Mouse (Mus musculus): ENCODE data around the gene Mcam. TPM values are rescaled to one million over a fixed set of nuclear protein-coding genes. Genes with fewer than 3 reads are reported as not detected.

The Mcam gene
- polyA plus RNA-seq, 1 experiment from 2014 or later: 13.2 TPM

DNA sequence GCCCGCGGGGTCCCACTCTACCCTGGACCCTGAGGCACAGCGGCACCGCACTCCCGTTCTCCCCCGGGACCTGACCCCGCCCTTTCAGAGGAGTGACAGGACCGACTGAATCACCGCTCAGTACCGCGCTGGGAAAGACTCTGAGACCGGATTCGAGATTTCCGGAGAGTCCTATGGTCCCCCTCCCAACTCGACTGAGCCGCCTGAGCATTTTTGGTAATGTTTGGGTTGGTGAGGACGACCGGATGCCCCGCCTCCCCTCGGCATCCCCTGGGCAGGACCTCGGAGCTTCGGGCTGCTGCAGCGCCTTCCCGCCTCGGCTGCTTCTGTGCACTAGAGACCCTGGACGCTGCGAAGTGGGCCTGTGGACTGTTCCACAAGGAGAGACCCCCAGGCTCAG is 4.2 kb upstream of the Mcam start:
- peak; percentile 62 for DNase-seq

DNA sequence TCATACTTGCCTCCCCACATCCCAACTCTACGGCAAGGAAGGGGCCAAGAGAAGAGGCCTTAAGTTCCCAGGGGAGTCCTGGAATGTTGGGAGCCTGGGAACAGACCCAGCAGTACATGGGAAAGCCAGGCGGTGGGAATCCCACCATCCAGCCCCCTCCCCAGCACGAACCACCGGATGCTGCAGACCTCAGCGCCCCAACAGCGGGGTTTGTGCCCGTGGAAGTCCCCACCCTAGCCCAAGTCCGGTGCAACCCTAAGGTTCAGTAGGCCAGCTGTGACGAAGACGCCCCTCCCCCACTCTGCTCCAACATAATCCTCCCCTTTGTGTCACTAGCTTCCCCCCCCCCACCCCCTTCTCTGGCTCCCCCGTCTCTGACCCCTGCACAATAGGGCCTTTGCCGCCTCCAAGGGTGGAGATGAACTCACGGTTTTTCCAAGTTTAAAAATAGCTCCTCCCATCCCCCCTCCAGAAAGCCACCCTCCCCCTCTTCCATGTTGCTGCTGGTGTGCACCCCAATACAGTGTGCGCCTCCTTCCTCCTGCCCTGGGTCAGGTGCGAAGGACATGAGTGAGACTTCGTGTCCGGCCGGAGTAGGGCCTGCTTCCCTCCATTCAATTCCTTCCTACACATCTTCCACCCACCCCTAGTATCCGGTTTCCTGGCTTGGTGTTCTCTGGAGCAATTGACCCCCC is 3.5 kb upstream of the Mcam start:
- Histone ChIP-seq H3K4me2 (ENCODE audit: low read length) (peak overlapping the region; percentile 59), H3K4me1 (ENCODE audit: control insufficient read depth, insufficient read depth, low read length) (peaks cover 36% of the 10 kb centered on the region), H3K4me3 (replicated peaks; ENCODE audit: low read depth, low read length) (peak overlapping the region; percentile 29; the same call in 1 of the 2 replicates), H3K27ac (replicated peaks; ENCODE audit: low read depth, low read length) (0 out of 2 replicates have a peak overlapping the region, but pooled peaks have one; percentile 26), H3K36me3 (ENCODE audit: control insufficient read depth, insufficient read depth, low read length) (no peaks in the 10 kb centered on the region), H3K9me3 (ENCODE audit: control insufficient read depth, low read length) (no peaks in the 10 kb centered on the region), H3K9ac (replicated peaks; ENCODE audit: low read length) (no peak overlapping the region; the same call in 1 of the 2 replicates), H3K27me3 (ENCODE audit: control insufficient read depth, insufficient read depth, low read length) (peaks cover 28% of the 10 kb centered on the region)
- ATAC-seq (ENCODE audit: low FRiP score, low TSS enrichment) (peak; percentile 25; the same call in 1 of the 2 replicates), DNase-seq (peak; percentile 34)
- 8% methylated on average over 19 of the region's 19 CpGs for WGBS

More for the DNA sequence above, 4.2 kb upstream of the Mcam start:
- WGBS: under 1% methylated on average over 27 of the region's 27 CpGs
- 0 out of 2 replicates have a peak overlapping the region, but pooled peaks have one; percentile 26 for H3K27ac ChIP-seq (replicated peaks; ENCODE audit: low read depth, low read length)
- H3K4me1 ChIP-seq (ENCODE audit: control insufficient read depth, insufficient read depth, low read length): peaks cover 29% of the 10 kb centered on the region
- no peaks in the 10 kb centered on the region for H3K36me3 ChIP-seq (ENCODE audit: control insufficient read depth, insufficient read depth, low read length)
- peak overlapping the region; percentile 29 for H3K4me3 ChIP-seq (replicated peaks; ENCODE audit: low read depth, low read length)
- peak overlapping the region; percentile 59 for H3K4me2 ChIP-seq (ENCODE audit: low read length)
- no peaks in the 10 kb centered on the region for H3K9me3 ChIP-seq (ENCODE audit: control insufficient read depth, low read length)
- peak; percentile 25; the same call in 1 of the 2 replicates for ATAC-seq (ENCODE audit: low FRiP score, low TSS enrichment)
- peak overlapping the region; percentile 34 for H3K9ac ChIP-seq (replicated peaks; ENCODE audit: low read length)
- peaks cover 21% of the 10 kb centered on the region for H3K27me3 ChIP-seq (ENCODE audit: control insufficient read depth, insufficient read depth, low read length)

DNA sequence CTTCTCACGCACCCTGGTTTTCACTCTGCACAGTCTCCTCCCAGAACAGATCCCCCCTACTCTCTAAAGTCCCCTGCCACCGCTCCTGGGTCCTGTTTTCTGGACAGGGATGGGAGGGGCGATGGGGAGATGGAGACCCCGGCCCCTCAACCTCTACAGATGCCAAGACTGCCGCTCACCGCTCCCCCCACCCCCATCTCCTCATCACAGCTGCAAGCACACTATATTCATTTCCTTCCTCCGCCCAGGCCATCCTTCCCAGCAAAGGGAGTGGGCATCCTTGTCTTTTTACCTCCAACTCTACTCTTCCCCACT is 3.0 kb upstream of the Mcam start:
- Histone ChIP-seq H3K4me3 (replicated peaks; ENCODE audit: low read depth, low read length) (no peak overlapping the region), H3K27me3 (ENCODE audit: control insufficient read depth, insufficient read depth, low read length) (peaks cover 32% of the 10 kb centered on the region), H3K27ac (replicated peaks; ENCODE audit: low read depth, low read length) (no peak overlapping the region), H3K4me1 (ENCODE audit: control insufficient read depth, insufficient read depth, low read length) (peaks cover 41% of the 10 kb centered on the region), H3K4me2 (ENCODE audit: low read length) (no peak overlapping the region), H3K36me3 (ENCODE audit: control insufficient read depth, insufficient read depth, low read length) (no peaks in the 10 kb centered on the region), H3K9me3 (ENCODE audit: control insufficient read depth, low read length) (no peaks in the 10 kb centered on the region), H3K9ac (replicated peaks; ENCODE audit: low read length) (no peak overlapping the region)
- DNase-seq: no peak
- 41% methylated on average over 7 of the region's 7 CpGs for WGBS
- no peak for ATAC-seq (ENCODE audit: low FRiP score, low TSS enrichment)

- DNase-seq (no peak), ATAC-seq (ENCODE audit: low FRiP score, low TSS enrichment) (no peak)
- Histone ChIP-seq H3K4me2 (ENCODE audit: low read length) (no peak overlapping the region), H3K9me3 (ENCODE audit: control insufficient read depth, low read length) (no peaks in the 10 kb centered on the region), H3K27me3 (ENCODE audit: control insufficient read depth, insufficient read depth, low read length) (peaks cover 32% of the 10 kb centered on the region), H3K36me3 (ENCODE audit: control insufficient read depth, insufficient read depth, low read length) (no peaks in the 10 kb centered on the region), H3K27ac (replicated peaks; ENCODE audit: low read depth, low read length) (no peak overlapping the region), H3K4me1 (ENCODE audit: control insufficient read depth, insufficient read depth, low read length) (peaks cover 42% of the 10 kb centered on the region), H3K9ac (replicated peaks; ENCODE audit: low read length) (no peak overlapping the region), H3K4me3 (replicated peaks; ENCODE audit: low read depth, low read length) (no peak overlapping the region)
- WGBS: 65% methylated on average over 5 of the region's 5 CpGs
These were observed 2.1 kb upstream of the Mcam start for GRCm38 (mm10) chr9:44132200-44132599.

- Histone ChIP-seq H3K9me3 (ENCODE audit: control insufficient read depth, low read length) (no peaks in the 10 kb centered on the region), H3K9ac (replicated peaks; ENCODE audit: low read length) (no peak overlapping the region), H3K27ac (replicated peaks; ENCODE audit: low read depth, low read length) (no peak overlapping the region), H3K4me3 (replicated peaks; ENCODE audit: low read depth, low read length) (no peak overlapping the region), H3K36me3 (ENCODE audit: control insufficient read depth, insufficient read depth, low read length) (no peaks in the 10 kb centered on the region), H3K27me3 (ENCODE audit: control insufficient read depth, insufficient read depth, low read length) (peaks cover 32% of the 10 kb centered on the region), H3K4me1 (ENCODE audit: control insufficient read depth, insufficient read depth, low read length) (peaks cover 42% of the 10 kb centered on the region), H3K4me2 (ENCODE audit: low read length) (peak overlapping the region; percentile 79)
- no peak for DNase-seq
- WGBS: 5% methylated on average over 2 of the region's 2 CpGs
- no peak for ATAC-seq (ENCODE audit: low FRiP score, low TSS enrichment)
These were observed 982 bp upstream of the Mcam start for GRCm38 (mm10) chr9:44133287-44133686.

DNA sequence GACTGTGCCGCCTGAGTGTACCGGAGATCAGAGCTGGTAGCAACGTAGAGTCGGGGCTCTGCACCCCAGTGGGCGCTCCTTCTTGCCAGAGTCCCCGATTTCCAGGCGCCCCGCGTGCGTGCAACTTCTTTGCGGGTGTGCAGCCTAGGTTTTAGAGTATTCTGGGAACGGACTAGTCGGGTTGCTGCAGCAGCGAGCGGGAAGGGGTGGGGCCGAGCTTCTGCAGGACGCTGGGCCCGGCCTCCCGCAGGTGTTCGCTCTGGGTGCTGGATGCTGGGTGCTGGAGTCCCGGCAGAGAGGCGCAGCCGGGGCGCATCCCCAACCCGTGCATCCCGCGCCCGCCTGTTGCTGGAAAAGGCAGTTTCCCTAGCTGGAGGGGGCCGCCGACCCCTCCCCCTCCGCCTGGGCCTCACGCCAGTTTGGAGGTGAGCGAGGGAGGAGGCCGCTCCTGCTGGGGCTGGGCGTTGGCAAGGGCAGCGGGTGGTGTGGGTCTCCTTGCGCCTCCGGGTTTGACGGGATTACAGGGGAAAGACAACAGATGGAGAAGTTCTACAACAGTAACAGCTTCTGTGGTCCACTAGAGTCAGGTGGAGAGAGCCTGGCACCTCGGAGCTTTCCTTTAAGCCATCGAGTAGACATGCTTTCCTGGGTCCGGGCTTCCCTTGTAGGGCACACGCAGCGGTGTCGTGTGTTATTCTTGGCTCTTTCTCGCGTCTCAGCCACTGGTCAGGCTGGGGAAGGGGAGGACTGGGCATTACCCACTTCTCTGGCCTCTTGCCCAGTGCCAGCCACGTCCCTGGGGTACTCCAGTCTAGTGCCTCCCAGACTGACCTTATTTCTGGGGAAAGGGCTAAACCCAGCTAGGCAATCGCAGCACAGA is 822 bp downstream of the Mcam start:
- peak overlapping the region; percentile 79 for H3K4me2 ChIP-seq (ENCODE audit: low read length)
- DNase-seq (peak; percentile 51), ATAC-seq (ENCODE audit: low FRiP score, low TSS enrichment) (no peak)
- 3% methylated on average over 49 of the region's 49 CpGs for WGBS
- 0 out of 2 replicates have a peak overlapping the region, but pooled peaks have one; percentile 8 for H3K27ac ChIP-seq (replicated peaks; ENCODE audit: low read depth, low read length)
- H3K4me1 ChIP-seq (ENCODE audit: control insufficient read depth, insufficient read depth, low read length): peaks cover 36% of the 10 kb centered on the region
- H3K36me3 ChIP-seq (ENCODE audit: control insufficient read depth, insufficient read depth, low read length): no peaks in the 10 kb centered on the region
- peak overlapping the region; percentile 37 for H3K4me3 ChIP-seq (replicated peaks; ENCODE audit: low read depth, low read length)
- no peaks in the 10 kb centered on the region for H3K9me3 ChIP-seq (ENCODE audit: control insufficient read depth, low read length)
- H3K27me3 ChIP-seq (ENCODE audit: control insufficient read depth, insufficient read depth, low read length): peaks cover 32% of the 10 kb centered on the region
- H3K9ac ChIP-seq (replicated peaks; ENCODE audit: low read length): peak overlapping the region; percentile 40

DNA sequence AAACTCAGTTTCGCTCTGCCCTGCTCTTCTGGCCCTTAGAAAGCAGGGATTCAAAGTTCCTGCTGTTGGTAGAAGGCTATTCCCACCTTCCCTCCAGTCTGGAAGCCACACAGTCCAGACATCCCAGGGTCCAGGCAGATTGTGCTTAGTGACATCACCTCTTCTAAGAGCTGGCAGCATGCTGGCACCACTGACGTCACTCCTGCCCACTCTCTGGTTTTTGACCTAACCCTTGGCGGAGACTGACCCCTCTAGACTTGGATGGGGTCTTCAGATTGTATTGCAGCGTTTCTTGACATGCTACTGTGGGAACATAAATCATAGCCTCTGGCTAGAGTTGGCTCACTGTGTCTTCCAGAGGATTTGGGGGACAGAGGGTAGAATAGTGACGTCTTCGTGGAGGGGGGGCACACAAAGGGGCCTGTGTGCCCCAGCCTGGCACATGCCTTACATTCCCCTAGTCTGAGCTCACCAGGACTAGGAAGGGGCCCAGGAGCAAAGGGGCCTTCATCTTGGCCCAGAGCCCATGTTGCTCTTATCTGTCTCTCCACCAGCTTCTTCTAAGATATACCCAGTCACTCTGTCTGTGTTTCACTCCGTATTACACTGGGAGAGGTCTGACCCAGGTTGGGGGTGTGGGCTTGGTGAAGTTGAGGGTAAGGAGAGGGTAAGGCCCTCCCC is 1.6 kb downstream of the Mcam start:
- ATAC-seq (ENCODE audit: low FRiP score, low TSS enrichment) (no peak), DNase-seq (no peak)
- H3K9ac ChIP-seq (replicated peaks; ENCODE audit: low read length): no peak overlapping the region
- peak overlapping the region; percentile 37 for H3K4me3 ChIP-seq (replicated peaks; ENCODE audit: low read depth, low read length)
- H3K4me2 ChIP-seq (ENCODE audit: low read length): peak overlapping the region; percentile 79
- no peaks in the 10 kb centered on the region for H3K9me3 ChIP-seq (ENCODE audit: control insufficient read depth, low read length)
- no peak overlapping the region for H3K27ac ChIP-seq (replicated peaks; ENCODE audit: low read depth, low read length)
- WGBS: 62% methylated on average over 7 of the region's 7 CpGs
- H3K4me1 ChIP-seq (ENCODE audit: control insufficient read depth, insufficient read depth, low read length): peaks cover 28% of the 10 kb centered on the region
- peaks cover 32% of the 10 kb centered on the region for H3K27me3 ChIP-seq (ENCODE audit: control insufficient read depth, insufficient read depth, low read length)
- H3K36me3 ChIP-seq (ENCODE audit: control insufficient read depth, insufficient read depth, low read length): no peaks in the 10 kb centered on the region

DNA sequence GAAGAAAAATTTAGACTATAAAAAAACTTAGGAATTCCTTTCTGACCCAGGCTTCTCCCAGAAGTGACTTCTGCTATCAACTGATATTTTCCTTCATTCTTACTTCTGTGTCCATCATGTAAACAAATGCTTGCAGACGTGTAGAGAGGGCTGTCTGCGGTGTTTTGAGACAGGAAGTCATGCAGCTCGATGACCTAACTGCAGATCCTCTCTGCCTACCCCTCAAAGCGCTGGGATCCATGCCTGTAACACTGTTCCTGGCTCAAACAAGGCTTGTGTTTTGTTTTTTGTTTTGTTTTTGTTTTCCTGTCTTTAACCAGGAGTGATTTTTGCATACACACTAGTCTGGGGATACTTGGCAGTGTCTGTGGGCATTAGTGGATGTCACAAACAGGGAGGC is 3.6 kb downstream of the Mcam start:
- ATAC-seq (ENCODE audit: low FRiP score, low TSS enrichment): no peak

More for the DNA sequence above, 3.6 kb downstream of the Mcam start:
- 80% methylated on average over 4 of the region's 4 CpGs for WGBS
- peaks cover 31% of the 10 kb centered on the region for H3K27me3 ChIP-seq (ENCODE audit: control insufficient read depth, insufficient read depth, low read length)
- H3K4me1 ChIP-seq (ENCODE audit: control insufficient read depth, insufficient read depth, low read length): peaks cover 26% of the 10 kb centered on the region
- no peaks in the 10 kb centered on the region for H3K9me3 ChIP-seq (ENCODE audit: control insufficient read depth, low read length)
- no peak overlapping the region for H3K4me2 ChIP-seq (ENCODE audit: low read length)
- no peak overlapping the region for H3K4me3 ChIP-seq (replicated peaks; ENCODE audit: low read depth, low read length)
- no peak overlapping the region for H3K27ac ChIP-seq (replicated peaks; ENCODE audit: low read depth, low read length)
- H3K9ac ChIP-seq (replicated peaks; ENCODE audit: low read length): no peak overlapping the region
- DNase-seq: no peak
- 0 out of 2 replicates have a peak, but pooled peaks cover 8% of the 10 kb centered on the region for H3K36me3 ChIP-seq (ENCODE audit: control insufficient read depth, insufficient read depth, low read length)

Data from midbrain, embryonic 14.5 days (tissue).